Comparison of ENCODE assay signal across 25 mouse cellular contexts in genomic region chr7:98423546-98423945, GRCm38 (mm10). TPM values are rescaled to one million over a fixed set of nuclear protein-coding genes. Genes with fewer than 3 reads are reported as not detected.
DNase-seq lines count a peak whose midpoint lies in the region; ATAC-seq and TF ChIP-seq lines count a peak whose summit lies in the region.
"Had no signal": no experiment of that assay in that cellular context is flagged by ENCODE, and none has a peak within 500 bp of the region (broad histone marks: within the 10 kb centered on the region; RNA-seq: fewer than 3 reads in every experiment).

No protein-coding gene starts in this region.

- ATAC-seq in heart, embryonic 12.5 days (ENCODE audit: insufficient number of reproducible peaks, low FRiP score) = peak; percentile 42; the same call in 1 of the 2 replicates
- peak; percentile 23; the same call in 1 of the 2 replicates for ATAC-seq in limb, embryonic 14.5 days (ENCODE audit: low FRiP score, low read depth)
- no peak for ATAC-seq in midbrain, embryonic 15.5 days (replicated peaks)
- ATAC-seq: inflammation-experienced regulatory T-cells, adult 6 months had no signal

- H3K4me3 ChIP-seq in heart, embryonic 12.5 days = no peak overlapping the region
- H3K4me3 ChIP-seq in embryonic facial prominence, embryonic 10.5 days = no peak overlapping the region
- no peak overlapping the region for H3K4me3 ChIP-seq in limb, embryonic 14.5 days (replicated peaks; ENCODE audit: low read length)
- H3K4me3 ChIP-seq in midbrain, embryonic 15.5 days = no peak overlapping the region
- H3K4me3 ChIP-seq: forebrain, embryonic 12.5 days; heart, embryonic 15.5 days; megakaryocyte, embryonic 14.5 days had no signal

- no peak overlapping the region for H3K27ac ChIP-seq in heart, embryonic 12.5 days (ENCODE audit: poor library complexity, severe bottlenecking)
- H3K27ac ChIP-seq in embryonic facial prominence, embryonic 10.5 days (replicated peaks) = 0 out of 2 replicates have a peak overlapping the region, but pooled peaks have one; percentile 1
- no peak overlapping the region for H3K27ac ChIP-seq in limb, embryonic 14.5 days (replicated peaks; ENCODE audit: low read depth, low read length)
- no peak overlapping the region for H3K27ac ChIP-seq in midbrain, embryonic 15.5 days
- H3K27ac ChIP-seq: forebrain, embryonic 12.5 days; heart, embryonic 15.5 days had no signal

- H3K9ac ChIP-seq in heart, embryonic 12.5 days = no peak overlapping the region
- no peak overlapping the region for H3K9ac ChIP-seq in limb, embryonic 14.5 days (ENCODE audit: low read depth, low read length, severe bottlenecking)
- H3K9ac ChIP-seq in midbrain, embryonic 15.5 days = no peak overlapping the region
- H3K9ac ChIP-seq: forebrain, embryonic 12.5 days; heart, embryonic 15.5 days had no signal

- no peaks in the 10 kb centered on the region for H3K9me3 ChIP-seq in heart, embryonic 12.5 days (replicated peaks)
- H3K9me3 ChIP-seq in embryonic facial prominence, embryonic 10.5 days = no peaks in the 10 kb centered on the region
- no peaks in the 10 kb centered on the region for H3K9me3 ChIP-seq in limb, embryonic 14.5 days (ENCODE audit: control insufficient read depth, low read length)
- no peaks in the 10 kb centered on the region for H3K9me3 ChIP-seq in midbrain, embryonic 15.5 days
- H3K9me3 ChIP-seq: forebrain, embryonic 12.5 days; G1E; heart, embryonic 15.5 days had no signal

- no peaks in the 10 kb centered on the region for H3K36me3 ChIP-seq in heart, embryonic 12.5 days
- H3K36me3 ChIP-seq in embryonic facial prominence, embryonic 10.5 days (replicated peaks) = no peaks in the 10 kb centered on the region
- no peaks in the 10 kb centered on the region for H3K36me3 ChIP-seq in limb, embryonic 14.5 days (ENCODE audit: control insufficient read depth, insufficient read depth, low read length)
- no peaks in the 10 kb centered on the region for H3K36me3 ChIP-seq in midbrain, embryonic 15.5 days (replicated peaks)
- H3K36me3 ChIP-seq: forebrain, embryonic 12.5 days; G1E; heart, embryonic 15.5 days had no signal

- H3K4me2 ChIP-seq in heart, embryonic 12.5 days = no peak overlapping the region
- H3K4me2 ChIP-seq in limb, embryonic 14.5 days (replicated peaks; ENCODE audit: low read depth, low read length, severe bottlenecking) = no peak overlapping the region
- no peak overlapping the region for H3K4me2 ChIP-seq in midbrain, embryonic 15.5 days
- H3K4me2 ChIP-seq: forebrain, embryonic 12.5 days; heart, embryonic 15.5 days; liver, embryonic 11.5 days had no signal

- no peaks in the 10 kb centered on the region for H3K27me3 ChIP-seq in heart, embryonic 12.5 days (replicated peaks)
- H3K27me3 ChIP-seq in embryonic facial prominence, embryonic 10.5 days (replicated peaks; ENCODE audit: low read depth, poor library complexity, severe bottlenecking) = no peaks in the 10 kb centered on the region; the same call in 1 of the 2 replicates
- H3K27me3 ChIP-seq in limb, embryonic 14.5 days (ENCODE audit: control insufficient read depth, insufficient read depth, low read length) = no peaks in the 10 kb centered on the region
- no peaks in the 10 kb centered on the region for H3K27me3 ChIP-seq in midbrain, embryonic 15.5 days (replicated peaks)
- H3K27me3 ChIP-seq: forebrain, embryonic 12.5 days; heart, embryonic 15.5 days had no signal

- DNase-seq in heart, postnatal 4 days = no peak
- DNase-seq in ES-CJ7 (ENCODE audit: low read depth, low spot score) = peak; percentile 82
- peak; percentile 41 for DNase-seq in embryonic facial prominence, embryonic 10.5 days (ENCODE audit: low spot score)
- DNase-seq in limb, embryonic 14.5 days (ENCODE audit: low spot score) = no peak
- DNase-seq in thymus, postnatal 4 days = no peak
- DNase-seq in lung, postnatal 14 days = no peak
- DNase-seq: adrenal gland, adult 8-10 months; B cell, adult 2 months; cerebellum, postnatal 10 days; gastrocnemius, postnatal 36 days; kidney, adult 9 months; spleen, adult 18-20 months had no signal

- 49% methylated on average over 11 of the region's 11 CpGs for WGBS in heart, embryonic 12.5 days
- WGBS in embryonic facial prominence, embryonic 10.5 days = 65% methylated on average over 11 of the region's 11 CpGs
- 59% methylated on average over 11 of the region's 11 CpGs for WGBS in limb, embryonic 14.5 days
- 69% methylated on average over 11 of the region's 11 CpGs for whole genome bisulfite sequencing in midbrain, embryonic 15.5 days

- peaks cover 20% of the 10 kb centered on the region for H3K4me1 ChIP-seq in heart, embryonic 12.5 days (replicated peaks)
- peaks cover 21% of the 10 kb centered on the region for H3K4me1 ChIP-seq in embryonic facial prominence, embryonic 10.5 days
- peaks cover 13% of the 10 kb centered on the region for H3K4me1 ChIP-seq in limb, embryonic 14.5 days (ENCODE audit: control insufficient read depth, insufficient read depth, low read length)
- no peaks in the 10 kb centered on the region for H3K4me1 ChIP-seq in midbrain, embryonic 15.5 days
- H3K4me1 ChIP-seq: megakaryocyte, embryonic 14.5 days had no signal

- TF ChIP-seq POLR2A in limb, embryonic 14.5 days (IDR thresholded peaks at IDR 0.05; ENCODE audit: borderline replicate concordance, extremely low read depth, insufficient read depth, insufficient read length) = no peak

RNA-seq across cellular contexts. Expression of gene Gucy2d, which starts 16.7 kb away (rescaled TPM):
- polyA plus RNA-seq in heart, embryonic 12.5 days (2016; fragmentation: Nextera tagmentation; extraction: Ambion mirVana) = not detected in 2 replicates
- not detected for total RNA-seq in heart, postnatal 4 days (2021)
- polyA plus RNA-seq in embryonic facial prominence, embryonic 10.5 days (2016; fragmentation: Nextera tagmentation; extraction: Ambion mirVana) = not detected in 2 replicates
- polyA plus RNA-seq in limb, embryonic 14.5 days (2012; rRNA removed) = 0.09 TPM in 1 of 2 replicates, not detected in the other
- polyA plus RNA-seq in limb, embryonic 14.5 days (2014; fragmentation: Nextera tagmentation; extraction: Ambion mirVana) = not detected in 2 replicates
- polyA plus RNA-seq in midbrain, embryonic 15.5 days (2015; fragmentation: Nextera tagmentation; extraction: Ambion mirVana) = 0.09 TPM in 1 of 2 replicates, not detected in the other
- total RNA-seq: adrenal gland, adult 8-10 months; layer of hippocampus, postnatal 14 days had no signal
- polyA plus RNA-seq: forebrain, embryonic 12.5 days; G1E; heart, embryonic 15.5 days; hindbrain, embryonic 11.5 days; inflammation-experienced regulatory T-cells, adult 6 months; liver, embryonic 11.5 days; lung, embryonic 16.5 days; midbrain, postnatal 0 days; stomach, embryonic 14.5 days had no signal

Comparison
In these comparisons a context has a peak if more than half of its experiments do, and no peak if none do; other contexts are left out.
1. DNase-seq: peak in ES-CJ7 (single experiment) and embryonic facial prominence, embryonic 10.5 days (single experiment); none in heart, postnatal 4 days (single experiment), limb, embryonic 14.5 days (single experiment), thymus, postnatal 4 days (single experiment) and lung, postnatal 14 days (single experiment).